Mouse (Mus musculus) brain, adult 10 weeks (tissue): ENCODE measurements around the gene Usp38. TPM values are rescaled to one million over a fixed set of nuclear protein-coding genes. Genes with fewer than 3 reads are reported as not detected.

ENCODE experiments used
- polyA plus RNA-seq: library from polyadenylated mRNA; stranded (reverse); fragments of 350-450 nt; fragmentation: Illumina TruSeq; extraction: RNeasy Lipid Tissue Mini Kit (QIAGEN cat#74804); gene quantifications from one replicate; pipeline ENCODE4 v1.2.3, GENCODE M21; 2015; ENCODE audit warnings: low read depth, low replicate concordance

Usp38 gene
- polyA plus RNA-seq = 16.4 TPM

GRCm38 (mm10) chr8:81014789-81015699 lies at the start of gene Usp38:
TSS of gene Usp38 (minus strand) at chr8:81014928.

Other genes starting within 250 kb of the Usp38 start
- 19.3 TPM for gene Gab1, start 134.4 kb downstream of the Usp38 start, polyA plus RNA-seq